Mouse (Mus musculus) neural tube, embryonic 13.5 days (tissue): ENCODE data around the gene Cnot6. TPM values are rescaled to one million over a fixed set of nuclear protein-coding genes. Genes with fewer than 3 reads are reported as not detected.

Experiments
- ATAC-seq: fragments of 200-750 bp; cut with Nextera tagmentation; 2 replicates; pipeline ENCODE4 v1.8.0; 2017; ENCODE audit warnings: low read depth, mild to moderate bottlenecking, moderate TSS enrichment, moderate library complexity
- H3K27ac ChIP-seq: fragments of 300-500 bp; sonication (generic); replicated peaks from 2 replicates; pipeline ENCODE4 v1.5.1; 2015; ENCODE audit warnings: moderate library complexity, mild to moderate bottlenecking, inconsistent platforms
- H3K27me3 ChIP-seq: fragments of 300-500 bp; sonication (generic); 2 replicates; pipeline ENCODE4 v1.6.1; 2015; ENCODE audit warnings: mild to moderate bottlenecking, inconsistent platforms
- H3K36me3 ChIP-seq: fragments of 300-500 bp; sonication (generic); 2 replicates; pipeline ENCODE4 v1.6.1; 2015; ENCODE audit warnings: mild to moderate bottlenecking, inconsistent platforms
- H3K4me1 ChIP-seq: fragments of 300-500 bp; sonication (generic); replicated peaks from 2 replicates; pipeline ENCODE4 v1.6.1; 2015; ENCODE audit warnings: inconsistent platforms
- H3K4me2 ChIP-seq: fragments of 300-500 bp; sonication (generic); 2 replicates; pipeline ENCODE4 v1.6.1; 2015; ENCODE audit warnings: inconsistent platforms, mild to moderate bottlenecking, moderate library complexity
- H3K4me3 ChIP-seq: fragments of 300-500 bp; sonication (generic); 2 replicates; pipeline ENCODE4 v1.5.1; 2015; ENCODE audit warnings: mild to moderate bottlenecking, inconsistent platforms
- H3K9ac ChIP-seq: fragments of 300-500 bp; sonication (generic); 2 replicates; pipeline ENCODE4 v1.6.1; 2015; ENCODE audit warnings: moderate library complexity, mild to moderate bottlenecking, inconsistent platforms
- H3K9me3 ChIP-seq: fragments of 300-500 bp; sonication (generic); 2 replicates; pipeline ENCODE4 v1.6.1; 2016; ENCODE audit warnings: inconsistent platforms
- WGBS: fragments of 180-500 bp; shearing (Covaris S2); methylation state at CpG from one replicate; pipeline ENCODE4 v1.1.7; 2015; 5-methylcytosine and 5-hydroxymethylcytosine counted together
- polyA plus RNA-seq: library from polyadenylated mRNA; unstranded; fragments of >200 nt; fragmentation: Nextera tagmentation; extraction: Ambion mirVana; gene quantifications from 2 replicates; pipeline ENCODE4 v1.2.1, GENCODE M21; 2015

Cnot6 gene
- polyA plus RNA-seq, 1 experiment from 2014 or later: 42.8 TPM

DNA sequence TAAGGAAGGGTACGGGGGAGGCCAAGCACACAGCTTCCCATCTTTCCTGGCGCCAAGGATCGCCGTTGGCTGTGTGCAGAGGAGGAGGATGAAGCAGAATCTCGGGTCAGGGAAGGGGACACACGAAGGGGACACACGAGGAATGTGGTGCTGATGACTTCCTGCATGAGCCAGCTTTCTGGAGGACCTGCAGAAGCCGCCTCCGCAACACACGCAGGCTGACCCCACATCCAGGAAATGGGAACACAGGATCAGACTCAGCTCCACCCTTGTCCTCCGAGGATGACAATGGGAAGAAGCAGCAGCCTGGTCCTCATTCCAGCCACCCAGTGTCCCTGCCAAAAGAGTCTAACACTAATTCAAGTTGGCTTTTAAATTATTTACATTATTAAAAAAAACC lies 22.2 kb upstream of the Cnot6 start:
- Histone ChIP-seq H3K27me3 (no peaks in the 10 kb centered on the region), H3K4me3 (no peak overlapping the region), H3K9ac (no peak overlapping the region), H3K4me2 (no peak overlapping the region), H3K9me3 (no peaks in the 10 kb centered on the region), H3K4me1 (peaks cover 9% of the 10 kb centered on the region), H3K27ac (no peak overlapping the region), H3K36me3 (no peaks in the 10 kb centered on the region)
- 85% methylated on average over 11 of the region's 11 CpGs for WGBS
- ATAC-seq: no peak

DNA sequence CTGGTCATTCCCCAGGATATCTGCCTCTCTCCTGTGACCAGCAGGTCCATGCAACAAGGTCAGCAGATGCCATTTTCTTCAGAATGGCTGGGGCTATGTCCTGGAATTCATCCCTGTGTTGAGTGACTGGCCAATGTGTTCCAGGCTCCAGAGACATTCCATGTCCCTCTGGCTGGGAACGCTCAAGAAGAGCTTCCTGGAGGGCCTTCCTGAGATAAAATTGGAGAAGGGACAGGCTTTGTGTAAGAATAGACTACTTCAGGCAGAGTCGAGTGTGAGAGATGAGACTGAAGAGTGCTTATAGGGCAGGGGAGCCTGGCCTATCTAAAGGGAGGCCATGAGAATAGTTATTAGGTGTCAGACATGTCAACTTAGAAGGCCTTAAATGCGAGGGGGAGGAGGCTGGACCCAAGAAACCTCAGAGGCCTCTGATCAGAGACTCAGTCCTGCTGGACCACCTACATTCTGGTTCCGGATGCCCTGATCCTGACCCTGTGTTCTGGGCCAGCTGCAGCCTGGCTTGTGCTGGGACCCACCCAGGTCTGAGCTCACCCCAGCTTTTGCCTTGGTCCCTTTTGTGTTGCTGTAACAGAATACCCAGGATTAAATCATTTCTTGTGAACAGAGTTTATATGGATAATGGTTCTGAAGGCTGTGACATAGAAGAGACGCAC lies 17.9 kb upstream of the Cnot6 start:
- no peak overlapping the region for H3K4me3 ChIP-seq
- WGBS: 89% methylated on average over 5 of the region's 5 CpGs
- H3K27ac ChIP-seq: no peak overlapping the region
- no peaks in the 10 kb centered on the region for H3K36me3 ChIP-seq
- no peak overlapping the region for H3K4me2 ChIP-seq
- no peaks in the 10 kb centered on the region for H3K9me3 ChIP-seq
- no peak overlapping the region for H3K9ac ChIP-seq
- H3K4me1 ChIP-seq: no peaks in the 10 kb centered on the region
- no peaks in the 10 kb centered on the region for H3K27me3 ChIP-seq
- ATAC-seq: no peak

DNA sequence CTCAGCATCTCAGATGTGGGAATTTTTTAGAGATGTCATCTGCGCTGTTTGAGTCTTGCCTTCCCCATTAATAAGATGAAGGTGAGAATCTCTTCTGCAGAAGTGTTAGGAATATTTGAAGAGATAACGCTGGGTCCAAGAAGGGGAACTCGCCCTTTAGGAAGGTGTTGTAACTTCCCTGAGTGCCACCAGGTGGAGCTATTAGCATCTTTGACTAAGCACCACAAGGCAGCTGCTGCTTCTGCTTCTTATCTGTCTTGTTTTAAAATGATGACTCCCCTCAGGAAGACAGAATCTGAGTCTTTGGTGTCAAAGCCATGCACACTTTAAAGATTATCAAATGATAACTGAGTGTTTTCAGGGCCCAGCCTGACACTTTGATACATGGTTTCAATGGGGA lies 15.4 kb upstream of the Cnot6 start:
- ATAC-seq: no peak
- no peaks in the 10 kb centered on the region for H3K9me3 ChIP-seq
- H3K4me2 ChIP-seq: no peak overlapping the region
- no peak overlapping the region for H3K4me3 ChIP-seq
- no peaks in the 10 kb centered on the region for H3K4me1 ChIP-seq
- H3K27ac ChIP-seq: no peak overlapping the region
- 14% methylated on average over 3 of the region's 3 CpGs for WGBS
- no peaks in the 10 kb centered on the region for H3K27me3 ChIP-seq
- H3K36me3 ChIP-seq: no peaks in the 10 kb centered on the region
- no peak overlapping the region for H3K9ac ChIP-seq

DNA sequence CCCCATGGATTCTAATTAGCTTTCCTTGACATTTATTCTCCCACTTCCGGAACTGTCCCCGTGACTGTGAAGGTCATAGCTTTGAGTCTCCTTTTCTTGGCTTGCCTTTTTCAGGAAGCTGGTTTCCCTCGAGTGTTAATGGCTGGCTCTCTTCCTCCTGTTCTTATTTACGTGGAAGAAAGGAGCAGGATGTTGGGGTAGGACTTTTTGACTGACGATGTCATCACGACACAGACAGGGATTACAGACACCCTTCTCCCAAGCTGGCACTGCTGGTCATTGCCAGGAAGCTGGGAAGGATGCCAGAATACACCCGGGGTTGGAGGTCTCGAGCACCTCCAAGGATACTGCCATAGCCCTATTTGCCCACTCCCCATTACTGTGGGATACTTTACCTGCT lies 14.3 kb upstream of the Cnot6 start:
- Histone ChIP-seq H3K4me3 (no peak overlapping the region), H3K27ac (no peak overlapping the region), H3K4me1 (no peaks in the 10 kb centered on the region), H3K27me3 (no peaks in the 10 kb centered on the region), H3K9ac (no peak overlapping the region), H3K4me2 (no peak overlapping the region), H3K36me3 (no peaks in the 10 kb centered on the region), H3K9me3 (no peaks in the 10 kb centered on the region)
- 65% methylated on average over 8 of the region's 8 CpGs for WGBS
- no peak for ATAC-seq

DNA sequence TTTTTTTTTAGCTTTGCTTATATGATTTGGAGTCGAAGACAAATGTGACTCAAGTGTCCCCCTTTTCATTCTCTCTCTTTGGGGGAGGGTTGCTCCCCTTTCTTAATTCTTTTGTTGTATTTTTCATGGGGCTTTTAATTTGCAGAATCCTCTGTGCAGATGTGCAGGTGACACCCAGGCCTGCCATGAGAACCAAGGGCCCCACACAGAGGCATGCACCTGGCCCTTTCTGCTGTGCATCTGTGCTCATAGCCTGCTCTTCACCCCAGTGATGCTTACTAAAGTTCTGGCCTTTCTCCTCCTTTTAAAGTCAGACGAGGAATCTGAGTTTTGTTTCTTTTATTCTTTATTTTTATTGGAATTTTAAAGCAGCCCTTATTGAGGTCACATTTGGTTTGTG lies 12.2 kb upstream of the Cnot6 start:
- Histone ChIP-seq H3K9me3 (no peaks in the 10 kb centered on the region), H3K4me1 (no peaks in the 10 kb centered on the region), H3K27me3 (no peaks in the 10 kb centered on the region), H3K27ac (no peak overlapping the region), H3K4me3 (no peak overlapping the region), H3K4me2 (no peak overlapping the region), H3K36me3 (no peaks in the 10 kb centered on the region), H3K9ac (no peak overlapping the region)
- no peak for ATAC-seq
- 93% methylated on average over 2 of the region's 2 CpGs for WGBS

DNA sequence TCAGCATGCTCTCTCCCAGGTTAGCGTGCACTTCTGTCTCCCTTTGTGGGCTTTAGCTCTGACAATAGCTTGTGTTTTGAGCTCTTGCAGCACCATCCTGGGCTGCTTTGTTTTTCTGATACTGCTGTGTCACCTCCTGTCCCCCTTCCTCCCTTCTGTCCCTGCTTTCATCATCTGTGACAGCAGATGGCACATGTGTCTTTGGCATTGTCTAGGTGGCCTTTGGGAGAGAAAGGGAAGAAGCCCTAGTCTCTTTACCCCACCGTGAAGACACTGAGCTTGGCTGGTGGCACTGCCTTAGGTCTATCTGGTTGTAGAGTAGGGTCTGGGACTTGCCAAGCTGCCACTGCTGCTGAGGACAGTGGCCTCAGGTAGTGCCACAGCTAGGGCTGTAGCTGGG lies 10.8 kb upstream of the Cnot6 start:
- no peaks in the 10 kb centered on the region for H3K36me3 ChIP-seq
- no peak for ATAC-seq
- no peaks in the 10 kb centered on the region for H3K9me3 ChIP-seq
- no peaks in the 10 kb centered on the region for H3K4me1 ChIP-seq
- no peak overlapping the region for H3K27ac ChIP-seq
- 74% methylated on average over 2 of the region's 2 CpGs for WGBS
- H3K27me3 ChIP-seq: no peaks in the 10 kb centered on the region
- 0 out of 2 replicates have a peak overlapping the region, but pooled peaks have one; percentile 34 for H3K9ac ChIP-seq
- no peak overlapping the region for H3K4me3 ChIP-seq
- H3K4me2 ChIP-seq: no peak overlapping the region

DNA sequence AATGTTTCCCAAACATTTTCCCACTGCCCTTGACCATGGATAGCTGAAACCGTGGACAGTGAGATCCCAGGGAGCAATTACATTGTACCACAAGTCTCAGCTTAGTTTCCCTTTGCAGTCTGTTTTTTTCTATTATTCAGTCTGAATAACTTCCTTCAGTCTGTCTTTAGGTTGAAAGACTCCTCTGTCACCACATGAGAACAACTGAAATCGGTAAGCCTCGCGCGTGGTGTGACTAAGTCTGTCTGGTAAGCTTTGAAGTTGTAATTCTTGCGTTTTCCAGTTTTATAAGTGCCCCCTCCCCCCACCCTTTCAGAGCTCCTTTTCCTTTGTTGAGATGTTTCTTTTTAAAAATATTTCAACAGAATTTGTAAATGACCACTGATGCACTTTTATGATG lies 10.2 kb upstream of the Cnot6 start:
- ATAC-seq: no peak
- Histone ChIP-seq H3K9ac (no peak overlapping the region), H3K4me1 (no peaks in the 10 kb centered on the region), H3K4me2 (no peak overlapping the region), H3K4me3 (no peak overlapping the region), H3K27me3 (no peaks in the 10 kb centered on the region), H3K27ac (no peak overlapping the region), H3K36me3 (no peaks in the 10 kb centered on the region), H3K9me3 (no peaks in the 10 kb centered on the region)
- WGBS: 78% methylated on average over 6 of the region's 6 CpGs

DNA sequence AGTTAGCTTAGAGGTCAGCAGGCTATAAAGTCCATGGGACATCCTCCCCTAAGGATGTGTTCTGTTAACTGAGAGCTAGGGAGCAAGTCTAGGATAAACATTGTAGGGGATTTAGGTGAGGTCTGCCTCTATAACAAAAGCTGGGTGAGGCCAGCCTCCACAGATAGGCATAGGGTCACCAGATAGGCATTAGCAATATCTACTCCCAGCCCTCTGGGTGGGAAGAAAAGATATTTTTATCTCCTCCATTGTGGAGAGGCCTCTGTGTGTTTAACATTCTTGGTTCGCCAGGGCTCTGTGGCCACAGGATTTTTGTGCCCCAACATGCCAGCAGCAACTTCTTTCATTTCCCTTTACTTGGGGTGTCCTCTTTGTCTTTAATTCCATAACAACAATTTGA lies 8.8 kb upstream of the Cnot6 start:
- Histone ChIP-seq H3K27me3 (no peaks in the 10 kb centered on the region), H3K4me2 (no peak overlapping the region), H3K27ac (no peak overlapping the region), H3K9me3 (no peaks in the 10 kb centered on the region), H3K4me1 (no peaks in the 10 kb centered on the region), H3K36me3 (no peaks in the 10 kb centered on the region), H3K4me3 (no peak overlapping the region), H3K9ac (no peak overlapping the region)
- WGBS: 79% methylated on average over 1 of the region's 1 CpGs
- no peak for ATAC-seq

DNA sequence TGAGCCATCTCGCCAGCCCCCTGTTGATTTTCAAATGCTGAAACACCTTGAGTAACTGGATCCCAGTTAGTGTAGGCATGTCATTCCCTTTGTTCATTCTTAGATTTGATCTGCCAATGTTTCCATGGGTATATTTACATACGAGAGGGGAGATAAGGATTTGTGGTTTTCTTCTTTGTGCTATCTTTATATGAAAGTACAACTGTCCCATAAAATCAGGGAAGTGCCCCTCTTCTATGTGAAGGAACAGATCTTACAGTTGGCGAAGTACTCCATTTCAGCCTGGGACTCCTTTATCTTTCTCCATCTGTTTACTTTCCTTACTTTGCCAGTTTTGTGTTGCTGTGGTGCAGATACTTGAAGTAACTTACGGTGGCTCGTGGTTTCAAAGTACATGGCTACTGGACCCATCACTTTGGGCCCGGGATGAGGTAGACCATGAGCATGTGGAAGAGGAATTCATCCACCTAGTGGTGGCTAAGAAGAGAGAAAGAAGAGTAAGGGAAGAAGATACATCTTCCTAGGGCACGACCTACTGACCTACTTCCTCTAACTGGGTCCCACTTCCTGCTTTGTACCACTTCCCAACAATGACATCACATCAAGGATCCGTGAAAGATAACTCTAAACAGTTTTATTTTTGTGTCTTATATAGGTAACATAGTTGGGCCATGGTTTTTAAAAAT lies 7.1 kb upstream of the Cnot6 start:
- H3K9me3 ChIP-seq: no peaks in the 10 kb centered on the region
- ATAC-seq: no peak
- 93% methylated on average over 8 of the region's 8 CpGs for WGBS

DNA sequence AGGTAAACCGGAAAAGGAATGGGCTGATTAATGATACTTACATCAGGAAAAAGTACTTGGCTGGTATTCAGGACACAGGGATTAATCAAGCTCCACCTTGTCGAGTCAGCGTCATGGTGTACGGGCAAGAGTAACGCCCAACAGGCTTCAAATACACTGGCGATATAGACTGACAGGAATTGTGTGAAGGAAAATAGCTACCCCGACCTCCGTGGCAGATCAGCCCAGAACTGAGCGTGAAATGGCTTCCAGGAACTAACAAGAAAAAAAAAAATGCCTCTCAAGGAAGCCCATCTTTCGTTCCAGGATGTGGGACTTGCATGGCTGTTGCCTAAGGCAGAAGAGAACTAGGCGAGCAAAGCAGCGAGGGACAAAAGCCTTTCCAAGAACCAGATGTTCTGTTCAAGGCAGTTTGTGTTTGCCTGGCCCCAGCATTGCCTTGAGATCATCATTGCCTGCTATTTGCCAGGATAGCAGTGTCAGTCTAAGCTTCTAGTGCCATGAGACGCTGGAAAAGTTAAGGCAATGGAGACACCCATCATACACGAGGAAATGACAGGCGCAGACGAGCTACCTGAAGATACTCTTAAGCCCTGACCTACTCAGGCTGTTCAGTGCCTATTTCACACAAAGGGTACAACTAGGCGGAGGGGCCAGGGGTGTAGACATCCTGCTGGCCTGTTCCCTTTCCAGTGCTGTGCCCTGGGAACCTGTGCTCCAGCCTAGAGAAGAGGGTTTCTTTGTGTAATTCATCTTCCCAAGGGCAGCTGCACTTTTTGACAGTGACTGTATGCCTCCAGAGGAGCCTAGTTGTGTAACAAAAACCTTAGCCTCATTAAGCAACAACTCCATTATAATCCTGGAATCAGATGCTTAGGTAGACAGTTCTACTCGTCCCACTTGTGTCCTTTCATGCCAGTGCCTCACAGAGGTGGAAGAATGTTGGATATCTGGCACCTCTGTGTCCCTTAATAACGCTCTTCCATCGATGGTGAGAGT lies 1.1 kb upstream of the Cnot6 start:
- peak overlapping the region; percentile 95 for H3K4me3 ChIP-seq
- no peaks in the 10 kb centered on the region for H3K9me3 ChIP-seq
- H3K36me3 ChIP-seq: no peaks in the 10 kb centered on the region
- peaks cover 36% of the 10 kb centered on the region for H3K4me1 ChIP-seq
- H3K27me3 ChIP-seq: no peaks in the 10 kb centered on the region
- peak; percentile 36; the same call in 1 of the 2 replicates for ATAC-seq
- peak overlapping the region; percentile 65 for H3K9ac ChIP-seq
- WGBS: 39% methylated on average over 20 of the region's 20 CpGs
- H3K27ac ChIP-seq: peak overlapping the region; percentile 94
- H3K4me2 ChIP-seq: peak overlapping the region; percentile 72

More for the DNA sequence above, 7.1 kb upstream of the Cnot6 start:
- Histone ChIP-seq H3K4me2 (no peak overlapping the region), H3K27ac (no peak overlapping the region), H3K27me3 (no peaks in the 10 kb centered on the region), H3K36me3 (no peaks in the 10 kb centered on the region), H3K9ac (no peak overlapping the region), H3K4me3 (no peak overlapping the region), H3K4me1 (no peaks in the 10 kb centered on the region)

DNA sequence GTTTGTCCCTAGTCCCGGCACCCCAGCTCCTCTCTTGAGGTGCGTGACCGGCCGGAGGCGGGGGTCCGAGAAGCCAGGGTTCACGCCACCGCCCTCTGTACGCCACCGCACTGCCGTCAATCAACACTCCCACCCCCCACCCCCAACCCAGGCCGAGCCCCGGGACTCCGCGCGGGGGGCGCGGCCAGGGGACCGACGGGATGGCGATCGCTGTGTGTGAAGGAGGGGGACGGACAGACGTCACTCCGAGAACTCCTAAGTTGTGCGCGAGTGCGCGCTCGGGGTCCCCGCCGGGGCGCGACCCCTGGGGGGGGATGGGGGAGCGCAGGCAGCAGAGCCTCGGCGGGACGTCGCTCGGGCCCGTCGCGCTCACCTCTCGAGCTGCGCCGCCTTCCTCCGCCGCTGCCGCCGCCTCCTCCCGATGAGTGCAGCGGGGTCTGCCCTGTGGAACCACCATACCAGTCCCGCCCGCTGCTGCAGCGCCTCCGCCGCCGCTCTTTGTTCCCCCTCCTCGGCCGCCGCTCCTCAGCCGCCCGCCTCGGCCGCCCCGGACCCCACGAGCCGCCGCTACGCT lies 455 bp downstream of the Cnot6 start:
- H3K4me3 ChIP-seq: peak overlapping the region; percentile 95
- peaks cover 39% of the 10 kb centered on the region for H3K4me1 ChIP-seq
- H3K9me3 ChIP-seq: no peaks in the 10 kb centered on the region
- peak overlapping the region; percentile 96 for H3K9ac ChIP-seq
- H3K4me2 ChIP-seq: peak overlapping the region; percentile 70
- ATAC-seq: peak; percentile 75
- no peaks in the 10 kb centered on the region for H3K36me3 ChIP-seq
- H3K27me3 ChIP-seq: no peaks in the 10 kb centered on the region
- under 1% methylated on average over 38 of the region's 70 CpGs for WGBS
- peak overlapping the region; percentile 94 for H3K27ac ChIP-seq

DNA sequence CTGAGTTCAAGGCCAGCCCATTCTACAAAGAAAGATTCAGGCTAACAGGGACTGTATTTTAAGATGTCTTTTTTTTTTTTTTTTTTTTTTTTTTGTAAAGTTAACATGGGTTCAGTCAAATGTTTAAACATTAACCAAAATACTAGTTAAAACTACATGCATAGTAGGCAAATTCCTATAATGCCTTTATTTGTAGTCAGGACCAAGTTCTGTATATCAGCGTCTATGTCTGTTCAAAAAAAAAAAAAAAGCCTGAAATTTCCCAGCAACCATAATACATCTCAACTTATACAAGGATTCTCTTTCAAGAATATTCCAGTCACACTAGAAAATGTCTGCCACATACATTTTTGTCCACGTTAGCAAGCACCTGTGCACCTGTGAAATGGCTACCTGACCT lies 1.9 kb downstream of the Cnot6 start:
- no peaks in the 10 kb centered on the region for H3K9me3 ChIP-seq
- H3K4me1 ChIP-seq: peaks cover 39% of the 10 kb centered on the region
- 76% methylated on average over 2 of the region's 2 CpGs for WGBS
- peak overlapping the region; percentile 96 for H3K9ac ChIP-seq
- ATAC-seq: no peak
- H3K27me3 ChIP-seq: no peaks in the 10 kb centered on the region
- no peak overlapping the region for H3K27ac ChIP-seq
- H3K4me3 ChIP-seq: peak overlapping the region; percentile 95
- peaks cover 13% of the 10 kb centered on the region for H3K36me3 ChIP-seq
- peak overlapping the region; percentile 70 for H3K4me2 ChIP-seq
